In the genomic region with DNA sequence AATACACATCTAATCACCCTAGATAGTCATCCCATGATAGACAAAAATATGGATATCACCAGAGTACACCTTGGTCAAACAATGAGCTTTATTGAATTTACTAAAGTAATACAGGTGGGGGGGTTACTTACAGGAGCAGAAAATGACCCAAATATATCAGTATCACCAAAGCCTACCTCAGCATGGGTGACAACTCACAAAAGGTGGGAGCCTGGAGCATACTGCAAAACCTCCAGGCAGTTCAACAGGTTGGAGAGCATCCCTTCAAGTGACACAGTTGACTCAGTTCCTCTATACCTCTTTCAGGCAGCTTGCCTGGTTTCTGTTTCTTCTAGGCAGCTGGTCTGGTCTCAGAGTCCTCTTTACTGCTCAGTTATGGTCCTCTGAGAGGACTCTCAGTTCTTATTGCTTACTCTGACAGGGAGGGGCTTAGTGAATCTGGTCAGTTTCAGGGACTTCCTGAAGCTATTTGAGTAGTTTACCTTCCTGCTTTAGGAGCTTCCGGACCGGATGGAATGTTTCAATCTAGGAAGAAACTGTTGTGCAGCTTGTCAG, we compare ENCODE assay signal across 20 mouse cellular contexts. TPM values are rescaled to one million over a fixed set of nuclear protein-coding genes. Genes with fewer than 3 reads are reported as not detected.
DNase-seq lines count a peak whose midpoint lies in the region; ATAC-seq and TF ChIP-seq lines count a peak whose summit lies in the region.
"Had no signal": no experiment of that assay in that cellular context is flagged by ENCODE, and none has a peak within 500 bp of the region (broad histone marks: within the 10 kb centered on the region; RNA-seq: fewer than 3 reads in every experiment).

No protein-coding gene starts in this region.

- H3K27ac ChIP-seq in heart, adult 2 months = peak overlapping the region; percentile 26; the same call in 1 of the 2 replicates
- 0 out of 2 replicates have a peak overlapping the region, but pooled peaks have one; percentile 12 for H3K27ac ChIP-seq in brown adipose tissue, adult 24 weeks (replicated peaks; ENCODE audit: low read depth, low read length)
- H3K27ac ChIP-seq in forebrain, embryonic 15.5 days (replicated peaks) = no peak overlapping the region
- H3K27ac ChIP-seq: embryonic facial prominence, embryonic 12.5 days; hindbrain, embryonic 15.5 days had no signal

- no peaks in the 10 kb centered on the region for H3K27me3 ChIP-seq in heart, adult 2 months (ENCODE audit: control insufficient read depth, insufficient read depth, low read length)
- peaks cover 6% of the 10 kb centered on the region for H3K27me3 ChIP-seq in forebrain, embryonic 15.5 days
- H3K27me3 ChIP-seq: embryonic facial prominence, embryonic 12.5 days; heart, embryonic 12.5 days; Patski had no signal

- no peak for TF ChIP-seq CTCF in heart, adult 2 months (IDR thresholded peaks at IDR 0.05)

- no peak overlapping the region for H3K9ac ChIP-seq in heart, adult 2 months (ENCODE audit: low read depth, low read length)
- no peak overlapping the region for H3K9ac ChIP-seq in forebrain, embryonic 15.5 days (replicated peaks)
- H3K9ac ChIP-seq: embryonic facial prominence, embryonic 12.5 days; heart, embryonic 12.5 days; hindbrain, embryonic 15.5 days had no signal

- peaks cover 12% of the 10 kb centered on the region for H3K4me1 ChIP-seq in heart, adult 2 months (ENCODE audit: control insufficient read depth, insufficient read depth, low read length)
- peaks cover 18% of the 10 kb centered on the region for H3K4me1 ChIP-seq in brown adipose tissue, adult 24 weeks (ENCODE audit: control insufficient read depth, insufficient read depth, insufficient read length, low read length)
- no peaks in the 10 kb centered on the region for H3K4me1 ChIP-seq in forebrain, embryonic 15.5 days
- H3K4me1 ChIP-seq: embryonic facial prominence, embryonic 12.5 days; hindbrain, embryonic 15.5 days had no signal

- intact Hi-C loops in heart, adult 2 months (cut with DNase I) = loop anchor here (5.0 kb wide), 1 partner anchor 72 kb away; no protein-coding TSS in a partner anchor
- intact Hi-C loops in heart, postnatal 36 days (cut with DNase I) = no loop called here

- peak; percentile 49; the same call in 1 of the 2 replicates for ATAC-seq in neutrophil, adult 5-6 weeks (ENCODE audit: extremely low read depth, insufficient number of reproducible peaks, low FRiP score, poor library complexity, severe bottlenecking)
- no peak for ATAC-seq in forebrain, embryonic 15.5 days (replicated peaks)
- ATAC-seq: forebrain, embryonic 16.5 days; Patski had no signal

- DNase-seq in heart, adult 2 months = no peak
- no peak for DNase-seq in heart, postnatal 36 days
- DNase-seq in CD4-positive helper T cell, adult 2 months (ENCODE audit: low read depth, low spot score) = peak; percentile 36
- DNase-seq in cerebellum, adult 8-10 months = no peak
- no peak for DNase-seq in adrenal gland, adult 18-20 months (ENCODE audit: low spot score in 2 of 2)
- DNase-seq: adrenal gland, adult 2 months; adrenal gland, postnatal 25 days; cerebellum, adult 2 months; cerebellum, postnatal 14 days; gastrocnemius, postnatal 25 days; heart, adult 18-20 months; kidney, adult 11 months had no signal

- 62% methylated on average over 2 of the region's 2 CpGs for WGBS in heart, adult 2 months
- 93% methylated on average over 2 of the region's 2 CpGs for WGBS in forebrain, embryonic 15.5 days

- H3K4me3 ChIP-seq in heart, adult 2 months = no peak overlapping the region
- no peak overlapping the region for H3K4me3 ChIP-seq in brown adipose tissue, adult 24 weeks (ENCODE audit: insufficient read depth, low read depth, low read length)
- H3K4me3 ChIP-seq in forebrain, embryonic 15.5 days = no peak overlapping the region
- H3K4me3 ChIP-seq: embryonic facial prominence, embryonic 12.5 days; heart, embryonic 12.5 days; hindbrain, embryonic 15.5 days had no signal

- no peak overlapping the region for H3K4me2 ChIP-seq in forebrain, embryonic 15.5 days (replicated peaks)
- H3K4me2 ChIP-seq: embryonic facial prominence, embryonic 12.5 days; heart, embryonic 12.5 days; hindbrain, embryonic 15.5 days had no signal

- H3K36me3 ChIP-seq in heart, adult 2 months (ENCODE audit: control insufficient read depth, insufficient read depth, low read length) = peaks cover 16% of the 10 kb centered on the region
- H3K36me3 ChIP-seq in forebrain, embryonic 15.5 days = no peaks in the 10 kb centered on the region
- H3K36me3 ChIP-seq: embryonic facial prominence, embryonic 12.5 days; hindbrain, embryonic 15.5 days had no signal

- TF ChIP-seq POLR2A in heart, adult 2 months (IDR thresholded peaks at IDR 0.05; ENCODE audit: insufficient read depth, low read depth, low read length) = no peak

- TF ChIP-seq EP300 in heart, adult 2 months (IDR thresholded peaks at IDR 0.05; ENCODE audit: insufficient read depth, low read depth, low read length) = no peak

- no peaks in the 10 kb centered on the region for H3K9me3 ChIP-seq in forebrain, embryonic 15.5 days
- H3K9me3 ChIP-seq: embryonic facial prominence, embryonic 12.5 days; hindbrain, embryonic 15.5 days had no signal

- H3K79me2 ChIP-seq in heart, adult 2 months (replicated peaks; ENCODE audit: control insufficient read depth, insufficient read depth, low read length) = no peaks in the 10 kb centered on the region

RNA-seq across cellular contexts. Expression of gene Ets1, which starts 24.5 kb away (rescaled TPM):
- total RNA-seq in heart, adult 2 months (2021) = 10 to 100 TPM; 40.7 to 48.7 TPM
- 22.6 and 39.6 TPM in 2 replicates for polyA plus RNA-seq in heart, adult 2 months (2012; rRNA removed)
- 10 to 100 TPM; 53.5 to 65.4 TPM for total RNA-seq in heart, postnatal 36 days (2021)
- 13.4 and 18.7 TPM in 2 replicates for polyA plus RNA-seq in brown adipose tissue, adult 24 weeks (2012; ENCODE audit: insufficient read depth, insufficient read length, missing spikeins)
- total RNA-seq in neutrophil, adult 5-6 weeks (2017) = 699 and 744 TPM in 2 replicates
- 10 to 100 TPM; 22.2 to 24.6 TPM for total RNA-seq in adrenal gland, adult 18-20 months (2021)
- polyA plus RNA-seq in forebrain, embryonic 15.5 days (2015; fragmentation: Nextera tagmentation; extraction: Ambion mirVana) = 18.9 and 20.3 TPM in 2 replicates

Comparison
In these comparisons a context has a peak if more than half of its experiments do, and no peak if none do; other contexts are left out.
1. RNA of gene Ets1, which starts 24.5 kb away (total RNA-seq): 699 to 744 TPM in neutrophil, adult 5-6 weeks; 53.5 to 65.4 TPM in heart, postnatal 36 days, 40.7 to 48.7 TPM in heart, adult 2 months and 22.2 to 24.6 TPM in adrenal gland, adult 18-20 months; every median in the first group is over 10 times any median in the second.